Mouse (Mus musculus): ENCODE data around the gene Ankrd28.
"Not testable (repeated sequence)": the region's sequence is repeated elsewhere in the genome, so short reads cannot be mapped to it uniquely, and the experiment has no call there.

Gene Ankrd28

GRCm38 (mm10) chr14:31830571-31831369, at the start of gene Ankrd28:
Ankrd28 (minus strand) TSS chr14:31830651.
- DNase-seq (ENCODE audit: low spot score in 2 of 2), result peak; percentile 86 to 92

GRCm38 (mm10) chr14:31879456-31879855, 49.0 kb upstream of the Ankrd28 start:
- DNase-seq (ENCODE audit: low spot score in 2 of 2), result no peak

- no peak for DNase-seq (ENCODE audit: low spot score in 2 of 2)
These were observed 41.7 kb upstream of the Ankrd28 start for GRCm38 (mm10) chr14:31872130-31872529.

- DNase-seq (ENCODE audit: low spot score in 2 of 2), result no peak
These were observed 40.0 kb upstream of the Ankrd28 start for GRCm38 (mm10) chr14:31870436-31870835.

DNA sequence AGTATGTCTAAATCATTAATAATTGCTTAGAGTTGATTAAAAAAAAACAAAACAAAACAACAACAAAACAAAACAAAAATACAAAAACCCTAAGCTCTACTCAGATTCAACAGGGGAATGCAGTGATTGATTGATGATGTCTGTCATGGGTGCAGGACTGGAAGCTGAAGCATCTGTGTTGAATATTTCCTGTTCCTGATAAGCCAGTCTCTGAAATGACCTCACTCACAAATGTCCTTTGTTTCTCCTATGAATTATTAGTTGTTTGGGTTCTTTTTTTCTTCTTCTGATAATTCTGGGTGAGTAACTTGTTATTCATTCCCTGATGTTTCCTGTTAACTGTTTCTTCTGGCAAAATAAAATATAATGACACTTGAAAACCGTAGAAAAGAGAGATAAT, 38.1 kb upstream of the Ankrd28 start:
- DNase-seq (ENCODE audit: low spot score in 2 of 2), result no peak

GRCm38 (mm10) chr14:31866366-31866765, 35.9 kb upstream of the Ankrd28 start:
- DNase-seq (ENCODE audit: low spot score in 2 of 2), result not testable (repeated sequence)

DNA sequence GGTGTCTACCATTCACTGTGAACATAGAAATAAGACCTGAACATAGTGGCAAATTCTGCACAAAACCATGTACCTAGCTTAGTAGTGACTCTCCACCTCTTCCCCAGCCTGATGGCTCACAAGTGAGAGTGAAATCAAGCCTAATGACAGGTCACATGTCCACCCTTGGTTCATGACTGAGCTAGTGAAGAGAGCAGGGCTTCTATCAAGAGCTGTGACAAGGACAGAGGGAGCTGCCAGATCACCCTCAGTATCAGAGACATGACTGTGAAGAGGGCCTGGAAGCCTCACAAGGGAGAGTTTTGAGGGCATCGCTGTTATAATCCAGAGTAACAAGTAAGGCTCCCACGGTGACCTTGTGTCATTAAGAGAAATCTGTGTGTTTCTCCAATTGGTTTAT, 28.2 kb upstream of the Ankrd28 start:
- no peak for DNase-seq (ENCODE audit: low spot score in 2 of 2)

- DNase-seq (ENCODE audit: low spot score in 2 of 2), result no peak
These were observed 26.9 kb upstream of the Ankrd28 start for GRCm38 (mm10) chr14:31857096-31857975.

DNA sequence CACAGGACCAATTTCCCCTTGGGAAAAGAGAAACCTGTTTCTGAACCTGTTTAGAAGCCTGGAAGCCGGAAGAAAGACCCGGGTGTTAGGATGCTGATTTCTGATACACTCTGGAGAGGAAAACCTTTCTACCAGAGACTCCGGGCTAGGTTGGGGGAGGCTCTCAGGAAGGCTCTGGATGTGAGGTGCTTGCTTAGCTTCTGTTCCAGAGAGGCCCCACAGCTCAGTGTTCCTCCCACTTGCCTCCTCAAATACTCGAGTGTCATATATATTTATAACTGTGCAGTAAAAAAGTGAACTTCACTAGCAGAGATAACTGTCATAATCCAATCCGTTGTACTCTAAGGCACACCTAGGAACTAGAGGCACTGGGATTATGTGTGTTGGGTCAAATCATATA, 25.6 kb upstream of the Ankrd28 start:
- DNase-seq (ENCODE audit: low spot score in 2 of 2), result no peak

- DNase-seq (ENCODE audit: low spot score in 2 of 2), result no peak
These were observed 24.2 kb upstream of the Ankrd28 start for GRCm38 (mm10) chr14:31854667-31855066.

DNA sequence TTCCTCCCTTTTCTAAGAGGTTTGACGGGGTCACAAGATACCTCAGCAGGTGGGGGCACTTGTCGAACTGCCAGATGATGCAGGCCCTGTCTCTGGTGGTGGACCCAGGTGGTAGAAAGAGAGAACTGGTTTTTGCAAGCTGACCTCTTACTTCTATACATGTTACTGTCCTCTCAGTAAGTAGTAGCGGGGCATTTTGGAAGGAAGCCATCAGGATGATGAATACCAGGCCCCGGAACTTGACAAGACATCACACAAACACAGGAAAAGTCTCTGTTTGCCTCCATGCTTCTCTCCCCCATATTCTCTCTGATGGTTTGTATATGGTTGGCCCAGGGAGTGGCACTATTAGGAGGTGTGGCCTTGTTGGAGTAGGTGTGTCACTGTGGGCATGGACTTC, 13.1 kb upstream of the Ankrd28 start:
- no peak for DNase-seq (ENCODE audit: low spot score in 2 of 2)

- DNase-seq (ENCODE audit: low spot score in 2 of 2), result no peak
These were observed 1.6 kb upstream of the Ankrd28 start for GRCm38 (mm10) chr14:31832022-31832421.

GRCm38 (mm10) chr14:31831370-31831712, 890 bp upstream of the Ankrd28 start:
- peak in 1 of 2 experiments; percentile 6 for DNase-seq (ENCODE audit: low spot score in 2 of 2)

DNA sequence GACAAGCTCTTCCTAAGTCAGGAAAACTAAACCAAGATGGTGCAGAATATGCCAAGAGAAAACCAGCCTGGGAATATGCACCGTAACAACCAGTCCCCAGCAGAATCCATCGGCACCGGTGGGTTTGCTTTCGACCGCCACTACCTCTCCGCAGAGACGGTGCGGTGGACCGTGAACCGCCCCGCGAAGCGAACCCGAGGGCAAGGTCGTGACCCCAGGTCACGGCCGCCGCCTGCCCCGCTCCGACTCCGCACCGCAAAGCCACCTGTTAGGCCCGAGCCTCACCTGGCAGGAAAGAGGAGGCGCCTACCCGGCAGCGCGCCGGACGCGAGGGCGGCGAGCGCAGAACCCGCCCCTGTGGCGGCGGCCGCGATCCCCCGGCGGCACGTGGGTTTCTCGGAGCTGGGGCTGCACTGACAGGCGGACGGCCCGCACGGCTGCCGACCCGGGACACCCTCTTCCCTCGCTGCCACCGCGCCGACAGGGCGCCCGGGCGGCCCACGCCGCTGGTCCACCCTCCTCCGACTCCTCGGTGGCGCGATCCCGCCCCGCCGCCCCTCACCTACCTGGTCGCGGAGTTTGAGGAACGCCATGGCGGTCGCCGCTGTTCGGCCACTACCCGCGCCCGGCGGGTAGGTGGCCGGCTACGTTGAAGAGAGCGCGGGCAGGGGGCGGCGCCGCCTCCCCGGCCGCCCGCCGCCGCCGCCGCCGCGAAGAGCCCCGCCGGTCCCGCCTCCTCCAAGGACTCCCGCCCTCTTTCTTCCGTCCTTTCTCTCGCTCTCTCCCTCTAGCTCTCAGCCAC, 489 bp downstream of the Ankrd28 start:
- DNase-seq (ENCODE audit: low spot score in 2 of 2), result peak; percentile 39 to 54

DNA sequence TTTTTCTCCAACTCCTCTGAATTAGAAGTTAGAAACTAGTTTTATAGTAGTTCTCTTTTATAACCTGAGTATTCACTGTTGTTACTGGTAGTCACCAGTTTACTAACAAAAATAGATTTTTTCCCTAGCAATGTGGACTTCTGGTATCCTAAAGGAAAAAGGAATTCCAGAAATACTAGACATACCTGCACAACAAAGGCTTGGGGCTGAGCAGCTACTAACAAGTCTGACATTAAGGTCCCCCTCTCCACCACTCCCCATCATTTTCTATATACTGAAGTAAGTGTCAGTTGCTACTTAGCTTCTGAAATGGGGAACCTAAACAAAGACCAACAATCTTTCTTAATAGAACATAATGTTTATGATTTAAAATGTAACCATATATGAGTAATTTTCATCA, 3.2 kb downstream of the Ankrd28 start:
- DNase-seq (ENCODE audit: low spot score in 2 of 2), result no peak

GRCm38 (mm10) chr14:31809942-31810341, 20.5 kb downstream of the Ankrd28 start:
- DNase-seq (ENCODE audit: low spot score in 2 of 2), result no peak

DNA sequence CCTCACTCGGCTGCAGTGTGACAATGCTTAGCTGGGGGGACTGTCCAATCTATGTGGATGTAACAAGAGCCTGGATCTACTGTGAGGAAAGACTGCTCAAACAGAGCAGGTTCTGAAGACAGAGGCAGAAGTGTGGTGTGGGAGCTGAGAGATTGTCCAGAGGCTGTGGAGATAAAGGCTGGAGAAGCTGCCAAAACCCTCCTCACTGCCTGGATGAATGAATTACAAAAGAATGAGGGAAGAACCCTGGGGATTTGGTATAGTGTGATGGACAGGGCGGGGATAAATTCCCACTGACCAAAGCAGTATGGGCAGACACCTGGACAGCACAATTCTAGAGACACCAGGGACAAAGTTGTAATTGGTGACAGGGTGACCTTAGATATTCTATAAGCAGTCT, 26.7 kb downstream of the Ankrd28 start:
- no peak for DNase-seq (ENCODE audit: low spot score in 2 of 2)

- DNase-seq (ENCODE audit: low spot score in 2 of 2), result no peak
These were observed 29.5 kb downstream of the Ankrd28 start for GRCm38 (mm10) chr14:31800976-31801375.

DNA sequence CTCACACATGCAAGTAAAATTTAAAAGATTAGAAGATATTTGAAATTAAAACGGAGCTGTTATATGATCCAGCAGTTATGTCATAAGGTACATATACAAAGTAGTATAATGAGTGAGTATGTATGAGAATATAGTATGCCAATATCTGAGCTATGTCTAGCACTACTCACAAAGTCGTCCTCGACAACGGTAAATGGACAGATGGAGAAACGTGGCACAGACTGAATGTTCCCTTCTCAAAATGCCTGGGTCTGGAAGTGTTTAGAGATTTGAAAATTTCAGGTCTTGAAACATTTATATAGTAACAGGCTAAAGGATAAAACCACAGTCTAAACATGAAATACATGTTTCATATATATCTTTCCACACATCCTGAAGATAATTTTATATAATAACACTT, 30.0 kb downstream of the Ankrd28 start:
- DNase-seq (ENCODE audit: low spot score in 2 of 2), result no peak

DNA sequence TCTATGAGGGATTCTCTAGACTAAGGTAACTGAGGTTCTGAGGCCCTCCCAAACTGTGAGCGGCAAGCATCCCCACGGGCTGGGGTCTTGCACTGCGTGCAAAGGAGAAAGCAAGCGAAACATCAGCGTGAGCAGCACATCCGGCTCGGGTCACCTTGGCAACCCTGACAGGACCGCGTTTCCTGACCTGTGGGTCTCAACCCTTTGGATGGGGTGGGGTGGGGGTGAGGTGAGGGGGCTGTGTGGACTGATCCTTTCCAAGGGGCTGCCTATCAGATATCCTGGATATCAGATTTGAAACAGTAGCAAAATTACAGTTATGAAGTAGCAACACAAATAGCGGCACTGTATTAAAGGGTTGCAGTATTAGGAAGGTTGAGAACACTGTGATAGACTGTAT, 31.5 kb downstream of the Ankrd28 start:
- no peak for DNase-seq (ENCODE audit: low spot score in 2 of 2)

- no peak for DNase-seq (ENCODE audit: low spot score in 2 of 2)
These were observed 34.9 kb downstream of the Ankrd28 start for GRCm38 (mm10) chr14:31795535-31795934.

GRCm38 (mm10) chr14:31794776-31795126, 35.7 kb downstream of the Ankrd28 start:
- DNase-seq (ENCODE audit: low spot score in 2 of 2), result no peak
